Mouse (Mus musculus) olfactory bulb, adult 2 months (tissue): ENCODE data around the gene Gm8369. TPM values are rescaled to one million over a fixed set of nuclear protein-coding genes. Genes with fewer than 3 reads are reported as not detected.
"Not testable (repeated sequence)": the region's sequence is repeated elsewhere in the genome, so short reads cannot be mapped to it uniquely, and the experiment has no call there.

ENCODE experiments used
- H3K27ac ChIP-seq: fragments of 200-500 bp; 2 replicates; pipeline ENCODE4 v1.5.1; 2012; ENCODE audit warnings: low read depth, low read length; ENCODE audit not compliant: insufficient read depth
- H3K4me1 ChIP-seq: fragments of 200-500 bp; 2 replicates; pipeline ENCODE4 v1.6.1; 2012; ENCODE audit warnings: low read length; ENCODE audit not compliant: control insufficient read depth, insufficient read depth
- H3K4me3 ChIP-seq: fragments of 200-500 bp; 2 replicates; pipeline ENCODE4 v1.5.1; 2012; ENCODE audit warnings: mild to moderate bottlenecking, low read depth, low read length, moderate library complexity; ENCODE audit not compliant: insufficient read depth
- CTCF ChIP-seq: fragments of 200-500 bp; IDR thresholded peaks from 2 replicates; pipeline ENCODE4 v1.5.1; 2012; ENCODE audit warnings: low read depth, mild to moderate bottlenecking, low read length, moderate library complexity; ENCODE audit not compliant: insufficient read depth
- POLR2A ChIP-seq: fragments of 200-500 bp; IDR thresholded peaks from 2 replicates; pipeline ENCODE4 v1.6.1; 2012; ENCODE audit warnings: mild to moderate bottlenecking, low read depth, low read length, moderate library complexity; ENCODE audit not compliant: insufficient read depth
- WGBS: fragments of 180-500 bp; shearing (Covaris S2); methylation state at CpG from one replicate; pipeline ENCODE4 v1.1.7; 2018; 5-methylcytosine and 5-hydroxymethylcytosine counted together
- polyA plus RNA-seq: library from polyadenylated mRNA; stranded (reverse); fragments of >200 nt; gene quantifications from 2 replicates; pipeline ENCODE4 v1.2.4, GENCODE M21; 2012; ENCODE audit warnings: low replicate concordance; ENCODE audit not compliant: missing spikeins, insufficient read depth, insufficient read length

Gene Gm8369
- polyA plus RNA-seq, 1 experiment, result not detected

DNA sequence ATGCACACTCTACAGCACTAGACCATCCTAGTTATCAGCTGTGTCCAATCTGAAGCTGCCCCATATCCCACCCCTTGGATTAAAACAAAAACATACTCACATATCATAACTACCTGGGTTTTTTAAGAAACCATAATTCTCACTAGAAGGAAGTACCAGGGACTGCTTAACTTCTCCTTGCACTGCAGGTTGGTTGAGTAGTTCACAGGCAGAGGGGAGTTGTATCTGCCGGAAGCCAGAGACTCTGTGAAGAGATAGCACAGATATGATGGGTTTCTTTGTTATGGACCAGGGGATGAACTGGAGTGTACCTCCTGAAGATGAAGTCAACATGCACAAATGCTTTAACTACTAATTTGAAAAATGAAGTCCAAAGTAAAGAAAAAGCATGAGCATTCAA is 15.1 kb downstream of the Gm8369 start:
- H3K4me3 ChIP-seq, result no peak overlapping the region
- 92% methylated on average over 1 of the region's 1 CpGs for WGBS
- TF ChIP-seq CTCF (no peak), POLR2A (no peak)
- H3K27ac ChIP-seq, result no peak overlapping the region
- H3K4me1 ChIP-seq, result no peaks in the 10 kb centered on the region

DNA sequence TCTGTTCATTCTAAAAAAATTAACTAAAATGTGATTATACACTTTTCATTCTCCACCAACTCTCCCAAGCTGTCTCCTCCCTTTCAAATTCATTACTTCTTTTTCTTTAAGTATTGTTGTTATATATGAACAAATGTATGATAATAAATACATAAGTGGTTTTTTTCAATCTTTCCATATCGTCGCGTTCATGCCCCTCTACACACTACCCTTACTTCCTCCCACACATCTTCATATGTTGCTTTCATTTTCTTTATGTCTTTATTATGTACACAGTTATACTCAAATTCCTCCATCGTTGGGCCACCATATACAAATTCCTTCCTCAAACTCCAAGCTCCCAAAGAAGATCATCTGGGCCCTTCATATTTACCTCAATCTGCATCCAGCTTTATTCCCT is 15.6 kb downstream of the Gm8369 start:
- Histone ChIP-seq H3K4me1 (no peaks in the 10 kb centered on the region), H3K4me3 (no peak overlapping the region), H3K27ac (no peak overlapping the region)
- 94% methylated on average over 4 of the region's 4 CpGs for WGBS
- TF ChIP-seq POLR2A (no peak), CTCF (no peak)

DNA sequence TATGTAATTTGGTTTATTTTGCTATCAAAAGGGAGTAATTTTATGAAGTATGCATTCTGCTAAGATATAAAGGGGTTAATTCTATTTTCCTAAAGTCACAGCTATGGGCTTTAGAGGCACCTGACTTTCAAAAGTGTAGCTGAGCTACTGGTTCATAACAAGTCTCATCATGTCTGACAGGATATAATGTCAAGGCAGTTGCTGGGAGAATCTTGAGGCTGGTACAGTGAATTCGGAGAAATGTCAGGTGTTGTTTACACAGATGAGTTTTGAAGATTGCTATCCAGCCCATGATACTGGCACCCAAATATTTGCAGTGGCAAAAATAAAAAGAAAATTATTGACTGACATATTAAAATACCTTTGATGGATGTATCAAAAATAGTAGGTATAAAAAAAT is 19.1 kb downstream of the Gm8369 start:
- 88% methylated on average over 1 of the region's 1 CpGs for WGBS
- no peak overlapping the region for H3K4me3 ChIP-seq
- TF ChIP-seq CTCF (no peak), POLR2A (no peak)

DNA sequence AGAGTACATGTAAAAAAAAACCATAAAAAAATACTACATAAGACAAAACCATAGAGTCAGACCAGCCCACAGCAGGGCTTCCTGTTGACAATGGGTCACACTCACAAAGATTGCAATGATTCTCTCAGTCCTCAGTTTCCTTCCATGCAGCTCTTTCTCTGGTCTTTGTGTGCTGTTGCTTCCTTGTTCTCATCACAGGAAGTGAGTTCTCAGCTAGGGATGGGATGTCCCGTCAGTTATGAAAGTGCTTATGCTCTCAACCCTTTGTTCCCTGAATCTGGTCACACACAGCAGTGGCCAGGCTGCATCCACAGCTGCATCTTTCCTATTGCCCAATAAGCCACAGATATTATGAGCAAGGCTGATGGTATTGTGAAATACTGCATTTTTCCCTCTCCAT is 27.7 kb downstream of the Gm8369 start:
- Histone ChIP-seq H3K4me3 (no peak overlapping the region), H3K27ac (no peak overlapping the region), H3K4me1 (no peaks in the 10 kb centered on the region)
- TF ChIP-seq POLR2A, result no peak
- no peak for TF ChIP-seq CTCF
- 66% methylated on average over 1 of the region's 1 CpGs for WGBS

More for the DNA sequence above, 19.1 kb downstream of the Gm8369 start:
- Histone ChIP-seq H3K27ac (no peak overlapping the region), H3K4me1 (no peaks in the 10 kb centered on the region)

DNA sequence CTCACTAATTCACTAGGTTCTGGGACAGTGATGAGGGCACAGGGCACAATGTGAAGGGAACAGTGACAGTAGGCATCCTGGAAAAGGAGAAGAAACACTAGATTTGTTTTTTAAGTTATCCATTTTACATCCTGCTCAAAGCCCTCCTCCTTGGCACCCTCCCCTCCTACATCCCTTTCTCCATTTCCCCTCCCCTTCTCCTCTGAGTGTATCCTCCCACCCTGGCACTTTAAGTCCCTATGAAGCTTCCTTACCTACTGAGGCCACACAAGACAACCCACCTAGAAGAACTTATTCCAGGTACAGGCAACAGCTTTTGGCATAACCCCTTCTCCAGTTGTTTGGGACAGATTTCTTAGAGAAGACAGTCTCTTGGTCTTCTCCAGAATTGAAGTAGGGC is 30.5 kb downstream of the Gm8369 start, which contains the start of gene Ms4a6b:
Gene Ms4a6b, plus strand, starts transcription at position 267 of the 400 bp plus-strand sequence.
- TF ChIP-seq CTCF, result no peak
- Histone ChIP-seq H3K4me3 (no peak within 1 kb of the TSS), H3K27ac (no peak within 1 kb of the TSS), H3K4me1 (no peaks in the 10 kb centered on the region)

DNA sequence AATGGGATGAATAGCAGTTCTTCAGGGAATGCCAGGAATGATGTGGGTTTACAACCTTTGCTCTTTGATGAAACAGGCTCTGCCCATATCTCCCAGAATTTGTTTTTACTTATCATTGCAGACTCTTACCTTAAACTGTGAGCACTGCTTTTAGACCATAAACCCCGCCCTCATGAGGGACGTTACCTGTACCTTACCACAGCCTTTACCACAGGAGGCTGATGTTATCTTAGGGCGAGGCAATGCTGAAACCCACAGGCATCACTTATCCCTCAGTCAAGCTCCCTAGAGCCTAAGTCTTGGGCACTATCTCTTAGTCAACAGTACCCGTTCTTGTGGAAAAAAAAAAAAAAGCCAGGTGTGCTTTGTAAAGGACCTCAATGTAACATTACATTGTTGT is 31.1 kb downstream of the Gm8369 start:
- H3K4me3 ChIP-seq, result no peak overlapping the region
- no peak overlapping the region for H3K27ac ChIP-seq
- no peaks in the 10 kb centered on the region for H3K4me1 ChIP-seq
- 71% methylated on average over 4 of the region's 4 CpGs for WGBS
- TF ChIP-seq POLR2A, result no peak
- TF ChIP-seq CTCF, result no peak

DNA sequence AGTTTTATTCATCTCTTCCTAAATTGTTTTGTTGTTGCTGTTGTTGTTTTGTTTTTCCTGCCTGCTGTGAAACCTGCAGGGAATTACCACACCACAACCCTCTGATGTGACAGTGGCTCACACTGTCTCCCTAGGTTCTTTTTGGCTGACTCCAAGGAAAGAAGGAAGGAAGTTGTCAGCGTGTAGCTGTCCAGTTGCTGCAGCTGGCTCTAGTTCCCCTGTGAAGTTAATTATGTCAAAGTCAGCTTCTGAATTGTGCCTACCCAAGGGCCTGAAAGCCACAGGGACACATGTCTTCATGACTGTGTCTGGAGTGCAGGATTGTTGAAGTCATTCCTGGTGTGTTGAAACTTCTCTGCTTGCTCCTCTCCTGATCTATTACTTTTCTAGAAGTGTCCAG is 31.6 kb downstream of the Gm8369 start:
- 50% methylated on average over 1 of the region's 1 CpGs for WGBS
- H3K27ac ChIP-seq, H3K4me3 ChIP-seq: not testable (repeated sequence)

DNA sequence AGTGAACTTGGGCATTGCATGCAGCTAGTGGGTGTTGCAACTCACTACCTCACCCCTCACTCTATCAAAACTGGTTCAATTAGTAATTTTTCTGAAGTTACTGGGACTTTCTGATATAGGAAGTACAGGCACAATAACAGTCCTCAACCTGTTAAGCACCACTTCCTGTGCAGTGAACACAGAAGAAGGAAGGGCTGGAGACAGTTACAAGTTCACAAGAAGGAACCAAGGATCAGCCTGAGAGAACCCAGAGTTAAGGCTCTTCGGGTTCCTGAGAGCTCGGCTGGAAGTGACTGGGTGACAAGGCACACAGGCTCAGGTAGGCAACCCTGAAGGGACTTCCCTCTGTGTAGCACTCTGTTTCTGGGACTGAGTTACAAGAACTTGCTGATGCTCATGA is 32.6 kb downstream of the Gm8369 start:
- H3K27ac ChIP-seq, H3K4me1 ChIP-seq, H3K4me3 ChIP-seq: not testable (repeated sequence)
- 94% methylated on average over 2 of the region's 2 CpGs for WGBS

More for the DNA sequence above, 31.6 kb downstream of the Gm8369 start:
- not testable (repeated sequence) for H3K4me1 ChIP-seq

DNA sequence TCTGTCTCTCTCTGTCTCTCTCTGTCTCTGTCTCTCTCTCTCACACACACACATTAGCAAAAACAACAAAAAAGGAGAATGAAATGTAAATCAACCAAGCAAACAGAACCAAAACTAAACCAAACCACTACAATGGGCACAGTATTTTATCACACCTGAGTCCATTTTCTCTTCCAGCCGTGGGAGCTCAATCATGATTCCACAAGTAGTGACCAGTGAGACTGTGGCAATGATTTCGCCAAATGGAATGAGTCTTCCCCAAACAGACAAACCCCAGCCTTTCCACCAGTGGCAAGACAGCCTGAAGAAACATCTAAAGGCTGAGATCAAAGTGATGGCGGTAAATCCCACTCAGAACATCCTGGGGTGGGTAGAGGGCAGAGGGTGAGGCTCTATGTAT is 34.4 kb downstream of the Gm8369 start:
- Histone ChIP-seq H3K4me3 (no peak overlapping the region), H3K4me1 (no peaks in the 10 kb centered on the region), H3K27ac (no peak overlapping the region)
- TF ChIP-seq POLR2A (no peak), CTCF (no peak)
- WGBS, result 92% methylated on average over 3 of the region's 3 CpGs

DNA sequence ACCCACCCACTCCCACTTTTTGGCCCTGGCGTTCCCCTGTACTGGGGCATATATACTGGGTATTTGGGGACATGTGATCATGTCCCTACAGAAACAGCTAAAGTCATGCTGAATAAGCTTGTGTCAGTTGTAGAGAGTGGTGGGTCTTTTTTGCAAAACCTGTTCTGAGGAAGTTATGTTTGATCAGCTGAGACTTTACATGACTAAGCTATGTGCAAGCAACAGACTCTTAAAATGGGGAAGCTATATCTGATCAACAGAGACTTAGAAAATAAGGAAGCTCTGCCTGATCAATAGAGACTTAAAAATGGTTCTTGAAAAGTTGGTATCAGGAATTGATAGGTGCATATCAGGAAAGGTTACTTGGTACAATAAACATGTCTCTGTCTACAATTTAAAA is 47.7 kb downstream of the Gm8369 start:
- H3K4me3 ChIP-seq, result no peak overlapping the region
- TF ChIP-seq CTCF, result no peak
- TF ChIP-seq POLR2A, result no peak
- no peaks in the 10 kb centered on the region for H3K4me1 ChIP-seq
- 63% methylated on average over 1 of the region's 1 CpGs for WGBS
- H3K27ac ChIP-seq, result no peak overlapping the region

DNA sequence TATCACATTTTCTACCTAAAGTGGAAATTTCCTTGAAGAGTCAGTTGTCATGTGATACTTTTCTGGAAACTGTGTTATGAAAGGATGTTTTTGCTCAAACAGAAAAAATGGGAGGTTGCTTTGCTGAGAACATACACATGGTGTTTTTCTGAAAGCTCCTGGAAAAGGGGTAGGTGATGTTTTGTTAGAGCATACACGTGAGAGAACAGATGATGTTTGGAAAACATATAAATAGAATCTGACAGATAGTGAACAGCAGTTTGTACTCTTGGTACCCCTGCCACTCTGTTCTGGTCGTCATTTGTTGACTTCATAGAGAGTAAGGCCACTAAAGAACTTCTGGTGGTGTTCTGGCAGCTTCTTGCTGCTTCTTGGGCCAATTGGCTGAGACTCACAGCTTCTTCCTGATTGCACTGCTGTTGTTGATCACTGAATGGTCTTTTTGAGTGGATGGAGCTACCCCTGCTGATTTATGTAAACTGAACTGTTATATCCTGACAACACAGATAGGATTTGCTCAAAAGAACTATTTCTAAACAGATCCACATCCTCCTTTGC is 48.2 kb downstream of the Gm8369 start:
- Histone ChIP-seq H3K4me1 (no peaks in the 10 kb centered on the region), H3K27ac (no peak overlapping the region), H3K4me3 (no peak overlapping the region)
- TF ChIP-seq CTCF (no peak), POLR2A (no peak)
- 43% methylated on average over 2 of the region's 2 CpGs for WGBS
